Mouse (Mus musculus) heart, adult 8-10 months (tissue): ENCODE measurements around the gene Npas1. TPM values are rescaled to one million over a fixed set of nuclear protein-coding genes. Genes with fewer than 3 reads are reported as not detected.

Experiments used
- DNase-seq: peaks from one replicate; pipeline ENCODE4 v3.0.0; 2022; ENCODE audit warnings: low spot score
- total RNA-seq, 4 experiments: library from RNA; stranded (reverse); gene quantifications; 2 replicates each; pipeline ENCODE4 v1.2.4; 2022

Gene Npas1
- total RNA-seq: not detected

DNA sequence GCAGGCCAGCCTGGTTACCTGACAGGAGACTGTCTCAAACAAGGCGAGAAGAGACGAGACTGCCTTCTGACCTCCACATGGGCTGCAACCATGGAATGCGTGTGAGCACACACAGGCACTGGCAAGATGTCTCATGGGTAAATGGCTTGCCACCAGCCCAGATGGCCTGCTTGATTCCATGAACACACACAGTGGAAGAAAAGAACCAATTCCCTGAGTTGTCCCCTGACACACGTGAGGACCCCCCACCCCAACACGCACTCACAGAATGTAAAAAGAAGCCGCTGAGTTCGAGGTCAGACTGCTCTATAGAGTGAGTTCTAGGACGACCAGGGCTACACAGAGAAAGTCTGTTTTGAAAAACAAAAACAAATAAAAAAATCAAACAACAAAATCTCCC is at the start of gene Npas1:
Gene Npas1, minus strand, starts transcription at position 101 of the 400 bp plus-strand sequence.
- no peak for DNase-seq

- DNase-seq: peak; percentile 46
Observed at GRCm38 (mm10) chr7:16525995-16526394, 48.5 kb upstream of the Npas1 start.

GRCm38 (mm10) chr7:16525448-16525847 is 47.9 kb upstream of the Npas1 start:
- peak; percentile 25 for DNase-seq

DNA sequence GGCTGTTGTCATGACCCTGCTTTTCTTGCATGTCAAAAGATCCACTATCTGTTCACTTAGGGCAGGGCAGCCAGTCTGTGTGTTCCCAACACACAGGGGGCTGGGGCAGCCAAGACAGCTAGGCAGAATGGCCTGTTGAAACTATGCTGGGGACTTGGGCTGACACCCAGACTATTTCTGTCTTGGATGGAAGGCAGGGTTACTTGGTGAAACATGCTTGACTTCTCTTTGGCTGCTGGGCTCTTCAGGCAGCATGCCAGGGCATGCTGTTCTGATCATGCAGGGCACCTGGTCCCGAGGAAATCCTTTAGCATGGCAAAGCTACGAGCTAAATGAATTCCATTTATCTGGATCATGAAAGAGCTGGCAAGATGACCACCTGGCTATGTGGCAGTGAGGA is 46.8 kb upstream of the Npas1 start:
- peak; percentile 38 for DNase-seq

DNA sequence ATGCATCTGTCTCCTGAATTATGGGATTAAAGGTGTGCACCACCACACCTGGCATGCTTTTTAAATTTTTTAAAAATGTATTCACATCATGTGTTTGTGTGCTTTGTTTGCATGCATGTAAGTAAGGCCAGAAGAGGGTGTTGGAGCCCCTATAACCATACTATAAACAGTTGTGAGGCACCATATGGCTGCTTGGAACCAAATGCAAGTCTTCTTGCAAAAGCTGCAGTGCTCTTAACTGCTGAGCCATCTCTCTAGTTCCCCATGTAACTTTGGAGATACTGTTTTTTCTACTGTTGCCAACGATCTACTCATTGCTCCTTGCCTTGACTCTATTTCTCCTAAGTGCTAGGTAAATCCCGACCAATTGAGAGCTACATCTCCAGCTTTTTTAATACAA is 41.8 kb upstream of the Npas1 start:
- no peak for DNase-seq

DNA sequence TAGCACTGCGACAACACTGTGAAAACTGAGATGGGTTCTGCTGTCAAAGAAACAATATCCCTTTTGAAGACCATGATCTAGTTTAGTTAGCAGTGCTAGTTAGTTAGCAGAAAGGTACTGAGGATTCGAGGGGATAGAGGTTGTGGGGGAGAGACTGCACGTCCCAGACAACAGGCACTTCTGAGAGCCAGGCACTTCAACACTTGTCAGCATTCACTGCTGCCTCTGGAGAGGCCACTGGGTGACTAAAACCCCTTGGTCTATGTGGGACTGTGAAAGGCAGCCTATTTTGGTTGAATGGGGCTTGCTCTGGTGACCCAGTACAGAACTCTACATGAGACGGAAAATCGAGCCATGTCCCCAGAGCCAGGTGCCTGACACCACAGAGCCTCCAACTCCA is 39.7 kb upstream of the Npas1 start:
- no peak for DNase-seq

DNA sequence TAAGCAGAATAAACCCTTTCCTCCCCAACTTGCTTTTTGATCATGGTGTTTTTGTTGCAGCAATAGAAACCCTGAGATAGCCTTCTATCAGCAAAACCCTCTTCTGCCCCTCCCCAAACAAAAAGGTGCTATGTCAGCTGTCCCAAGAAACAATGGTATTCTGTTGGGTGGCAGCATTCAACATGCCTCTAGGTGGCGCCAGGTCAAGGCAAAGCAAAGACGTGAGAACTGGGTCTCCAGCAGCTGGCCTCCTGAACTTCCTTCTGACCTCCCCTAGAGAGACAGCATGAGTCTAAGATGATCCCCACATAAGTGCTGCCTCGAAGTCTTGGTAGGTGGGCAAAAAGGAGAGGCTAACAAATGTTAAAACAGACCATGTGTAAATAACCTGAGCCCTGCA is 29.8 kb upstream of the Npas1 start:
- DNase-seq: peak; percentile 67

- no peak for DNase-seq
Observed at GRCm38 (mm10) chr7:16505226-16505593, 27.7 kb upstream of the Npas1 start.

DNA sequence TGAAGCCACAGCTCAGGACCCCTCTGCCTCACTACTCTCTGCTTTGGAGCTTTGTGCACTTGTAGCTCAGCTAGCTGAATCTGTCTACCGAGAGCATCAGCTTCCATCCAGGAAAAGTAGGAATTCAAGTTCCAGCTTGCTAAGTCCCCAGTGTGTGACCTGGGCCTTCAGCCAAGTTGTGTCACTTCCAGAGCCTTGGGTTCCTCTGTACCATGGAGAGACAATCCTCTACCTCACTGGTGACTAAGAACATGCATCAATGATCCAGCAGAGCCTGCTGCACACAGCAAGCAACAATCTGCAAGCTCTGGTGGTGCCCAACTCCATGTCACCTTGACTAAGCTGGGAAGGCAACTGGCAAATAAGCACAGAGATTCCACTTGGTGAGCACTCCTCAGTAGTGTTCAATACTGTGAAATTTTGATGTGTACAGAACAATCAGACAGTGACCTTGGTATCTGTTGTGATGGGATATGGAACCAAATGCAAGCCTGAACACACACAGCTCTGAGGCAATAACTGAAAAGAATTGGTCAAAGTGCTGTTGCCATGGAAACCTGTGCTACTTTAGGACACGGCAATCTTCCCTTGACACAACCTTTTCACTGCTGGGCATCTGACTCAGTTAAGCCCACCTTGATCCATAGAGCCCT is 27.2 kb upstream of the Npas1 start:
- DNase-seq: peak; percentile 24

DNA sequence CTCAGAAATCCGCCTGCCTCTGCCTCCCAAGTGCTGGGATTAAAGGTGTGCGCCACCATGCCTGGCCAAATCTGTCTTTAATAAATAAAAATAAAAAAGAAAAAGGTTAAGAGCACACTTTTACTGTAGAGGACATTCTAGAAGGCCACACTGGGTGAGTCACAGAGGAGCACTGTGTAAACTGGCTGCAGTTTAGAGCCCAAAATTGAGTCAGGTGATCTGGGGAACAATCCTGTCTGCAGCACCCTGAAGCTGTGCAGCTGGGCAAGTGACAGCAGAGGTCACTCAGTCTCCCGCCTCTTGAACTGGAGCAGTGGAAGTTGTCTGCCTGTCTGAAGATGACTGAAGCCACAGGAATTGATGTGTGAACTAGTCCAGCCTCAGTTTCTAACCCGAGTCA is 24.0 kb upstream of the Npas1 start:
- DNase-seq: no peak

GRCm38 (mm10) chr7:16499671-16500104 is 22.2 kb upstream of the Npas1 start:
- no peak for DNase-seq

GRCm38 (mm10) chr7:16496260-16496659 is 18.7 kb upstream of the Npas1 start:
- no peak for DNase-seq

DNA sequence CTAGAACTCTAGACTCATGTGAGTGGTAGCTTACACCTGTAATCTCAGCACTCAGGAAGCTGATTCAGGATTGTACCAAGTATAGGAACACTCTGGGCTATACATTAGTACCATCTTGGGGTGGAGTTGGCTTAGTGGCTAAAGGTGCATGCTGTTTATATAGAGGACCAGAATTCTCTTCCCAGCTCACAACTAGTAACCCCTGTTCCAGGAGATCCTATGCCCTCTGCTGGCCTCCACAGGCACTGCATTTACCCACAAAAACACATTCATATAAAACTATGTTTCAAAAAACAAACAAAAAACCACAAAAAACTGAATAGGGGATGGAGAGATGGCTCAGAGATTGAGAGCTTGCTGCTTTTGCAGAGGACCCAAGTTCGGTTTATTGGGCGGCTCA is 15.8 kb upstream of the Npas1 start:
- peak; percentile 31 for DNase-seq

- DNase-seq: no peak
Observed at GRCm38 (mm10) chr7:16492211-16492610, 14.7 kb upstream of the Npas1 start.

DNA sequence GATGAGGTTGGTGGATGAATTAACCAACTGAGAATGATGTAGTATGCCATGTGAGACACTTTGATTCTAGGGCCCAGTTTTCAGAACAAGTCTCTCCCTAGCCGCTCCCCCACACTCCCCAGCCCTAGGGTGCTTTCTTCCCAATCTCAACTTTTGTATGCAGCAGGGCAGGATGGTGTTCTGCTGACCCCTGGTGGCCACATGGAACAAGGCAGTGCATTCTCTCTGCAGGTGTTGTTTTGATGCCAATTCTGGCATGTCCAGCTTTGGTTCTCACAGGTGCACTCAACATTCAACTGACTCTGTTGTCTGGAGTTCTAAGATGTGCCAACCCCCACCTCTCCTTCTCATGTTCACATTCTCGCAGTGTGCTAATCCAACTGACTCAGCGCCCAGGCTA is 14.2 kb upstream of the Npas1 start:
- DNase-seq: peak; percentile 42

- DNase-seq: peak; percentile 16
Observed at GRCm38 (mm10) chr7:16489948-16490347, 12.4 kb upstream of the Npas1 start.

DNA sequence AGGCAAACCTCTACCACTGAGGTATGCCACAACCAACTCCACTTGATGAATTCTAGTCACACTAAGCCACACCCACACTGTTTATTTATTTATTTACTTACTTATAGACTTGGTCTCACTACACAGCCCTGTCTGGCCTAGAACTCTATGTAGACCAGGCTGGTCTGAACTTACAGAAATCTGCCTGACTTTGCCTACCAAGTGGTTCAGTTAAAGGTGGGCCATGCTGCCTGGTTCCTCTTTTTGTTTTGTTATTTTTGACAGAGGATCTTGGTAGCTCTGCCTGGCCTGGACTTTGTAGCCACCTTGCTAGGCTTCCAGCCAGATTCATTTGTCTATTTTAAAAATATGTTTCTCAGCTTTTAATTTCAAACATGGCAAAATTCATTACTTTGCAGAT is 11.3 kb upstream of the Npas1 start:
- DNase-seq: no peak

- no peak for DNase-seq
Observed at GRCm38 (mm10) chr7:16476600-16476989, 933 bp downstream of the Npas1 start.

DNA sequence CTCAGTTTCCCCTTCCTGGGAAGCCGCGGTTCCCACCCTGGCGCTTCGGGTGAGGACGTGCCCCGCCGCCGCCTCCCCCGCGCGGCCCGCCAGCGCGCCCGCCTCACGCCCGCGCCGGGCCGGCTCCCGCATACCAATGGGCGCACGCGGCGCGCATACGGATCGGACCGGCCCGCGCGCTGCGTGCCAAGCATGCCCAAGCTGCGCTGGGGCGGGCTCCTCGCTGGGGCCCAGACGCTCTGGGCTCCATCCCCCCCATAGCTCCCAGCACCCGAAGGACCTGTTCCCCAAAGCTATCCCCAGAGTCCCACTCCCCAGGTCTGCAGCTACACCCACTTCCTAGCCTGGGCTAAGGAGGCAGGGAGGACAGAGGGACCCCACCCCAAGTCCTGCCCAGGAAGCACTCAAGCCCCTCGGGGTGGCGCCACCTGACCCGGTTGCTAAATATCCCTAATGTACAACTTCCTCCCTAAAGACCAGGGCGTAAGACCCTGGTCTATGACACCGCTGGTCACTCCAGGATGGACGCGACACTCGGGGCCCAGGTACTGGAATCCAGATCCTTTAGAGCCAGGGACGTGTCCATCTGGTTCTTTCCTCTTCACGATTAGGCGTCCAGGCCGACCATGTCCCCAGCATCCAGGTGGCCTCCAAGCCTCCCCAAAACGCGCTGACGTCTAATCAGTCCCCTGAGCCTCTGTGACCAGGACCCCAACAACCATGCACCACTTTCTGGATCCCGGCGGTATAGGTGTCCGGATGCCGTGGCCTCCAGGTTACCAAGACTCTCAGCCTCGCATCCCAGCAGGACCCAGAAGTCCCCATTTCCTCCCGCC is 1.5 kb downstream of the Npas1 start:
- DNase-seq: no peak

GRCm38 (mm10) chr7:16475321-16475720 is 2.2 kb downstream of the Npas1 start:
- DNase-seq: no peak

GRCm38 (mm10) chr7:16474445-16474844 is 3.1 kb downstream of the Npas1 start:
- no peak for DNase-seq

- DNase-seq: no peak
Observed at GRCm38 (mm10) chr7:16473847-16474246, 3.7 kb downstream of the Npas1 start.

DNA sequence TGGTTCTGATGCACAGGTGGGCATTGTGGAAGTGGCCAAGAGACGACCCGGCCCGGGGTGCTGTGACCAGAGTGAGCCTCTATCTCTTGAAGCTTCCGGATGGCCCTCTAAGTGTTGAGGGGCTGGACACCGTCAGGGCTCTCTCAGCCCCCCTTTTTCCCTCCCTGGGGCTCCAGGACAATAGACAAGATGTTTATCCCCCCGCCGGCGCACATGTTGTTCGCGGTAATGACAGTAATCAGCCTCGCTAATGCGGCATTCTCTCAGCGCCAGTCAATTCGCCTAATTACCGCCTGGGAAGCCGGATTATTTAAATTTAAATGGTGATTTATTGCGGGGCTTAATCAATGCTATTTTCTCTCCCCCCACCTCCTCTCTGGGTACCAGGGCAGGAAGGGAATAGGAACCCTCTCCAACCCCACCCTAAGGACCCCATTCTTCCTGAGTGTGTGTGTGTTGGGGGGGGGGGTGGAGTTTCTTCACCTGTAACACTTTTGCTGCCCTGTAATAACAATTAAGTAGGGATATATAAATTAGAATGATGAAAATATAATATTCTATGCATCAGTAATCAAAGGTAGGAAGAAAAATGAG is 5.3 kb downstream of the Npas1 start:
- no peak for DNase-seq
